Mouse (Mus musculus): ENCODE results near the gene Rab8b. TPM values are rescaled to one million over a fixed set of nuclear protein-coding genes. Genes with fewer than 3 reads are reported as not detected.

The Rab8b gene
- total RNA-seq, 2 experiments from 2014 or later: 9.5 to 10.3 TPM

DNA sequence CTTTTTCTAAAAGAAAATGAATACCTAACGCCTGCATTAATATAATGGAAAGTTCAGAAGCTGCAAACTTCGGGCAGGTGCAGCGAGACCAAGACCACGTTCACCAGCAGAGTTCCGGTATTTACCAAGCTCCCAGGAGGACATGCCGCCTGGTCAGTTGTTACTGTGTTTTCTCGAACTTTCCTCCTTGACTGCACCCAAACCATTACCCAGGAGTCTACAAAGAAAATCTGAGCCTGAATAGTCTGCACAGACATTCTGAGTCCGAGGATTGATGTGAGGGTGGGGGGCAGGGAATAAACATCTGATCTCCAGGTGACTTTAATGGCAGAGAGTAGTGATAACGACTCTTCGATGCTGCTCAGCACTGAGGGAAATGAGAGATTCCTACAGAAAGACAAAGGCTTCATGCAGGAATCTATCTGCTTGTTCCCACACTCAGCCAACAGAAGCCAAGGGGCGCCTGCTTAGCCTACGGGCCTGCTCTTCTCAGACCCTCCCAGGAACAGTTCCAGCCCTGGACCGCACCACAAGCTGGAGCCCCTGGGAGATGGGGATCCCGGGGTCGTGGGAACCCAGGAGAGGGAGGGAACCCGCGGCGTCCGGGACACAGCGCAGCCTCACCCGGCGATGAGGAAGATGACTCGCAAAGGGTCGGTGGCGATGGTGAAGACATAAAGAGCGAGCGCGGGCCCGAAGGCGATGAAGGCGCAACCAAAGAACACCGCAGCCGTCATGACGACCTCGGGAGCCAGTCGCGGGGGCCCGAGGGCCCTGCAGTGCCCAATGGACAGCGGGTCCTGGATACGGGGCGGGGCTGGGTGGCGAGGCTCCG, 124.6 kb downstream of the Rab8b start:
- intact Hi-C loops (cut with DNase I): loop anchor here (5.0 to 10.0 kb wide), 2 partner anchors 250 to 283 kb away; partner anchors contain the start of genes Fbxl22 and Tpm1
- DNase-seq: no peak

Other genes starting within 250 kb of the Rab8b start
- gene Car12, start 206.0 kb downstream of the Rab8b start, total RNA-seq (2021): not detected
- gene Aph1b, start 124.2 kb downstream of the Rab8b start, total RNA-seq (2021): 1 to 10 TPM; 4.9 to 6.4 TPM
- gene Gm10647, start 122.6 kb downstream of the Rab8b start, total RNA-seq (2021): under 1 TPM in 1 of 2 experiments, not detected in 1; 0.14 TPM
- 1 to 10 TPM; 1.4 TPM for gene Aph1c, start 85.0 kb downstream of the Rab8b start, total RNA-seq (2021)
- 100 to 1,000 TPM; 175 to 183 TPM for gene Rps27l, start 26.4 kb upstream of the Rab8b start, total RNA-seq (2021)
- gene Lactb, start 55.8 kb upstream of the Rab8b start, total RNA-seq (2021): 10 to 100 TPM; 21.5 to 23.9 TPM
- over 10,000 TPM; 11,452 to 11,878 TPM for gene Tpm1, start 129.7 kb upstream of the Rab8b start, total RNA-seq (2021)